Mouse (Mus musculus) midbrain, embryonic 14.5 days (tissue): ENCODE results near the gene Rnf114. TPM values are rescaled to one million over a fixed set of nuclear protein-coding genes. Genes with fewer than 3 reads are reported as not detected.

Experiments used
- ATAC-seq: fragments of 200-750 bp; cut with Nextera tagmentation; 2 replicates; pipeline ENCODE4 v1.8.0; 2017; ENCODE audit warnings: moderate number of reproducible peaks, moderate library complexity; ENCODE audit not compliant: low FRiP score, low TSS enrichment
- DNase-seq: peaks from one replicate; pipeline ENCODE4 v3.0.0-alpha.2; 2015
- H3K27ac ChIP-seq: fragments of 300-500 bp; sonication (generic); replicated peaks from 2 replicates; pipeline ENCODE4 v1.5.1; 2014; ENCODE audit warnings: mild to moderate bottlenecking, low read depth, low read length, moderate library complexity
- H3K27me3 ChIP-seq: fragments of 300-500 bp; sonication (generic); 2 replicates; pipeline ENCODE4 v1.6.1; 2014; ENCODE audit warnings: low read length, control low read depth, mixed read lengths; ENCODE audit not compliant: control insufficient read depth, insufficient read depth
- H3K36me3 ChIP-seq: fragments of 300-500 bp; sonication (generic); 2 replicates; pipeline ENCODE4 v1.6.1; 2014; ENCODE audit warnings: low read length, control low read depth; ENCODE audit not compliant: control insufficient read depth, insufficient read depth
- H3K4me1 ChIP-seq: fragments of 300-500 bp; sonication (generic); 2 replicates; pipeline ENCODE4 v1.6.1; 2014; ENCODE audit warnings: mild to moderate bottlenecking, antibody characterized with exemption, low read length, control low read depth; ENCODE audit not compliant: control insufficient read depth, insufficient read depth
- H3K4me2 ChIP-seq: fragments of 300-500 bp; sonication (generic); 2 replicates; pipeline ENCODE4 v1.6.1; 2014; ENCODE audit warnings: mild to moderate bottlenecking, low read length, moderate library complexity
- H3K4me3 ChIP-seq: fragments of 300-500 bp; sonication (generic); replicated peaks from 2 replicates; pipeline ENCODE4 v1.5.1; 2014; ENCODE audit warnings: low read depth, low read length
- H3K9ac ChIP-seq: fragments of 300-500 bp; sonication (generic); replicated peaks from 2 replicates; pipeline ENCODE4 v1.6.1; 2014; ENCODE audit warnings: mild to moderate bottlenecking, low read length, moderate library complexity
- H3K9me3 ChIP-seq: fragments of 300-500 bp; sonication (generic); 2 replicates; pipeline ENCODE4 v1.6.1; 2016; ENCODE audit warnings: low read length, control low read depth, mixed read lengths; ENCODE audit not compliant: control insufficient read depth
- WGBS: fragments of 180-500 bp; shearing (Covaris S2); extraction: QIAGEN DNeasy Blood & Tissue Kit; methylation state at CpG from one replicate; pipeline ENCODE4 v1.1.7; 2014; 5-methylcytosine and 5-hydroxymethylcytosine counted together
- polyA plus RNA-seq: library from polyadenylated mRNA; unstranded; fragments of >200 nt; fragmentation: Nextera tagmentation; extraction: Ambion mirVana; gene quantifications from 2 replicates; pipeline ENCODE4 v1.2.1, GENCODE M21; 2014

Gene Rnf114
- polyA plus RNA-seq, 1 experiment from 2014 or later: 146 TPM

DNA sequence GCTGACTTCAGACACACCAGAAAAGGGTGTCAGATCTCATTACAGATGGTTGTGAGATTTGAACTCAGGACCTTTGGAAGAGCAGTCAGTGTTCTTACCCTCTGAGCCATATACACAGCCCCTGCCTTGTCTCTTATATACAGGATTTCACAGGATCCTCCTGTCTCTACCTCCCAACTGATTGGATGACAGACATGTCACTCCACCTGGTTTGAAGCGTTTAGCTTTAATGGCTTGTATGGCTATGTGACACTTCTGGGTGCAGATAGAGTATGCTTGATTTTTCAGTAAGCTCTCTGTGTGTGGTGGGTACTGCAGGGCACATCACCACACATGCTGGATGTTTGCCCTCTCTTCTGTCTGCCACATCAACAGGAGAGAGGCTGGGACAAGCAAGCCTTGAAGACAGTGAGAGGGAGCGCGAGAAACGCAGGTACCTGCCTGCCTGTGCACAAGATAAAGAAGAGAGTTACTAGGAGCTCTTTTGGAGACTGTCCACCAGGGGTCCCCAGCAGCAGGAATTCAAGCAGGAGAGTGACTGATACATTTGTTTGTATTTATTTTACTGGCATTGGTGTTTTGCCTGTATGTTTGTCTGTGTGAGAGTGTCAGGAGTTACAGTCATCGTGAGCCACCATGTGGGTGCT lies 27.3 kb downstream of the Rnf114 start:
- 83% methylated on average over 5 of the region's 5 CpGs for WGBS
- Histone ChIP-seq H3K27me3 (no peaks in the 10 kb centered on the region), H3K9ac (no peak overlapping the region), H3K9me3 (no peaks in the 10 kb centered on the region), H3K4me3 (no peak overlapping the region), H3K4me1 (no peaks in the 10 kb centered on the region), H3K36me3 (peaks cover 41% of the 10 kb centered on the region), H3K27ac (no peak overlapping the region), H3K4me2 (no peak overlapping the region)
- DNase-seq: peak; percentile 30
- ATAC-seq: no peak

DNA sequence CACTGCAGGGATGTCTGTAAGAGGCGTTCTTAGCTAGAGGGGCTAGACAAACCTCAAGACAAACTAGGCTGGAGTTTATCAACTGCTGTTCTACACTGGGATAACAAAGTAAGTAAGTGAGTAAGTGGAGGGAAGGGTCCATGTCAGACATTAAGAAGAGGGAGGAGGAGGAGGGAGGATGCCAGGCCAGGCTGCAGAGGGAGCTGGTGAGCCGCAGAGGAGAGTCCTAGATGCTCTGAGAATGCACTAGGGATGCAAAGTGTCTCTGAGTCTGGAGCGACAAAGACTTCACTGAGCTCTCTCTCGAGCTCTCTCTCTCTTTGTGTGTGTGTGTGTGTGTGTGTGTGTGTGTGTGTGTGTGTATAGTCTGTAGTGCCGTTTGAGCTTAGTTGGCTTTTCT lies 35.8 kb downstream of the Rnf114 start:
- DNase-seq (peak; percentile 61), ATAC-seq (no peak)
- Histone ChIP-seq H3K9ac (no peak overlapping the region), H3K27ac (no peak overlapping the region), H3K4me1 (no peaks in the 10 kb centered on the region), H3K27me3 (no peaks in the 10 kb centered on the region), H3K4me3 (no peak overlapping the region), H3K9me3 (no peaks in the 10 kb centered on the region), H3K4me2 (no peak overlapping the region), H3K36me3 (no peaks in the 10 kb centered on the region)
- WGBS: 10% methylated on average over 5 of the region's 5 CpGs

DNA sequence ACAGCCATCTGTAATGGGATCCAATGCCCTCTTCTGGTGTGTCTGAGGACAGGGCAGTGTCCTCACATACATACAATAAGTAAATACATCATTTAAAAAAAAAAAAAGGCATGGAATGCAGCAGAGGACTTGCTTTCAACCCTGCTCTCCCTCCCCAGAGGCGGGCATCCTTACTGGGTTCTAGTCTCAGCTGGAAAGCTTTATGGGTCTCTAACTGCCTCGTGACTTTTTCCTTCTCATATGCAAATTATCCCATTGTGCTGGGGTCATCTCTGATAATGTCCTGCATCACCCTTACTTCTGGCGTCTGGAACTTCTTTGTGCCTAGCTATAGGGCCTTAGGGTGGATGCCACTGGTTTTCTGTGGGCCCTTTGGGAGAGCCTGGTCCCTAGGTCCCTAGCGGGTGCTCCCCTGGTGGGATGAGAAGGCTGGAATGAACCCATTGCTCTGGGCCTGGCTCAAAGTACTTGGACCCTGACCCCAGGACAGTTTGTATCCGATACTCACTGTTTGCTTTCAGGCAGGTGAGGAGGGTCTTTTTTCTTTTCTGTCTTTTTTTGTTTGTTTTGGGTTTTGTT lies 37.6 kb downstream of the Rnf114 start:
- no peaks in the 10 kb centered on the region for H3K9me3 ChIP-seq
- H3K9ac ChIP-seq: no peak overlapping the region
- 24% methylated on average over 5 of the region's 5 CpGs for WGBS
- H3K27me3 ChIP-seq: no peaks in the 10 kb centered on the region
- H3K4me1 ChIP-seq: no peaks in the 10 kb centered on the region
- no peak overlapping the region for H3K27ac ChIP-seq
- no peaks in the 10 kb centered on the region for H3K36me3 ChIP-seq
- no peak overlapping the region for H3K4me3 ChIP-seq
- DNase-seq: no peak
- no peak for ATAC-seq
- no peak overlapping the region for H3K4me2 ChIP-seq

DNA sequence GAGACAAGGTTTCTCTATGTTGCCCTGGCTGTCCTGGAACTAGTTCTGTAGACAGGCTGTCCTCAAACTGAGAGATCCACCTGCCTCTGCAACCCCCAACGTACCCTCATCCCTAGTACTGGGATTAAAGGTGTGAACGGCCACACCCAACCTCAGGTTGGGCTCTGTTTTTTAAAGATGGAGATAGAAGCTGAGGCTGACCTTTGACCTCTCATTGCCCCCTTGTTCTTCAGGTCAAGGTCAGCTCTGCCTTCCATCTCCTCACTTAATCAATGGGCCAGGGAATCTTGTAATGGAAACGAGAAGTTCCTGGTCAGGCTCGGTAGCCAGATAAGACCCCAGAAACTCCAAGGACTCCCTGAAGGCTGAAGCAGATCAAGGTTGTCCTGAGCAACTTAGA lies 38.1 kb downstream of the Rnf114 start:
- DNase-seq (no peak), ATAC-seq (no peak)
- Histone ChIP-seq H3K9me3 (no peaks in the 10 kb centered on the region), H3K4me1 (no peaks in the 10 kb centered on the region), H3K4me3 (no peak overlapping the region), H3K27ac (no peak overlapping the region), H3K27me3 (no peaks in the 10 kb centered on the region), H3K36me3 (no peaks in the 10 kb centered on the region), H3K9ac (no peak overlapping the region), H3K4me2 (no peak overlapping the region)
- WGBS: 80% methylated on average over 4 of the region's 4 CpGs

DNA sequence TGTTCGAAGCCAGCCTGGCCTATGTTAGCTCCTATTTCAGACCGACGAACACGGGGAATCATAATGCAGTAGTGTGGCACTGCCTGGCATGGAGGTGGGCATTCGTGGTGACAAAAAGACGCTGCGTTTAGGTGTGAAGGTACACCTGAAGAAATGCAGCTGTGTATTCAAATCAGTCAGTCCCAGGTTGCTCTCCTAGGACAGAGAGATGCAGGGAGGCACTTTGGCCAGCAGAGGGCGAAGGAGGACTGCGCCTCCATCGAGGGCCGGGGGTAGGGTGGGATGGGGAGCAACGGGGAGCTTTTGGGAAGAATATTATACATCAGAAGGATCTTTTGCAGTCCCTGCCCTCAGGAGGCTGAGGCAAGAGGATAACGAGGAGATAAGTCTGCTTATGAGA lies 39.7 kb downstream of the Rnf114 start:
- Histone ChIP-seq H3K36me3 (no peaks in the 10 kb centered on the region), H3K4me3 (no peak overlapping the region), H3K27me3 (peaks cover 10% of the 10 kb centered on the region), H3K9ac (no peak overlapping the region), H3K4me1 (0 out of 2 replicates have a peak, but pooled peaks cover 1% of the 10 kb centered on the region), H3K9me3 (no peaks in the 10 kb centered on the region), H3K27ac (no peak overlapping the region), H3K4me2 (no peak overlapping the region)
- no peak for ATAC-seq
- DNase-seq: peak; percentile 77
- 19% methylated on average over 13 of the region's 13 CpGs for WGBS

DNA sequence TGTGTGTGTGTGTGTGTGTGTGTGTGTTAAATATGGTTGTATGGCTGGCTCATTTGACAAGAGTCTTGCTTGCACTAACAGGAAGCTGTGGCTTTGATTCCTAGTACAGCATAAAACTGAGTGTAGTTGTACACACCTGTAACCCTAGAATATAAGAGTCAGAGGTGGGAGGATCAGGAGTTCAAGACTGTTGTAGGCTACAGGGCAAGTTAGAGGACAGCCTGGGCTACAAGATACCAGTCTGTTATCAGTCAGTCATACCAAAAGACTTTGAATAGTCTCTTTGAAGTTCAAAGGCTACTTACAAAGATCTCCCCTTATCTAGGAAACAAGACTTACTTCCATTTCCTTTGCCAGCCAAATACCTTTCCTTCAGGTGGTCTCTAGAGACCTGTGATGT lies 41.4 kb downstream of the Rnf114 start:
- Histone ChIP-seq H3K36me3 (no peaks in the 10 kb centered on the region), H3K9ac (no peak overlapping the region), H3K4me1 (peaks cover 13% of the 10 kb centered on the region; the same call in 1 of the 2 replicates), H3K4me2 (no peak overlapping the region), H3K4me3 (no peak overlapping the region), H3K27me3 (peaks cover 22% of the 10 kb centered on the region), H3K9me3 (no peaks in the 10 kb centered on the region), H3K27ac (no peak overlapping the region)
- DNase-seq: no peak
- no peak for ATAC-seq

DNA sequence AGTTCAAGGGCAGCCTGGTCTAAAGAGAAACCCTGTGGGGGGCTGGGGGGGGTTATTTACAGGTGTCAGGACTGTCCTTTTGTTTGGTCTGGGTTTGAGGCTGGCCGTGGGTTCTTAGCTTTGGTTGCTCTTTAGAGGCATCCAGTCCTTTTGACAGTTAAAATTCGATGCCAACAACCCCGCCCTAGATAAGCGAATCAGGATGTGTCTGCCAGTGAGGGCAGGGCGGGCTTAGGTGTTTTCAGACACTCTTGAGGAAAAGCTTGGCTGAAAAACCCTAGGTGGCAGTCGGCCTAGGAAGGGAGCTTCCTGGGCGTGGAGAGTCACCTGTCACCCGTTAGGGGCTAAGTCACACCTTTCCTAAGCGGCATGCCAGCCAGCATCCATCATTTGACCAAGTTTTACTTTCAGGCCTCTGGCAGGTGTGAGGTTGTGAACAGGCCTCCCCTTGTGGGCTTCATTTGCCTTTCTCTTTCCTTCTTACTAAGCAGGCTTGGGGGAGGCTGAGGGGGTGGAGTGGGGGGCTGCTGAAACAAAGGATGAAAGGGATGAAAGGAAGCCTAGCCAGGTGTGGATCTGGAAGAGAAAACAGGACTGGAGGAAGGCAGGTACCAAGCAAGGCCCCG lies 44.0 kb downstream of the Rnf114 start:
- peaks cover 19% of the 10 kb centered on the region for H3K4me1 ChIP-seq
- no peak overlapping the region for H3K27ac ChIP-seq
- ATAC-seq (no peak), DNase-seq (no peak)
- no peak overlapping the region for H3K4me3 ChIP-seq
- H3K9ac ChIP-seq: no peak overlapping the region
- H3K9me3 ChIP-seq: no peaks in the 10 kb centered on the region
- peaks cover 34% of the 10 kb centered on the region for H3K27me3 ChIP-seq
- no peaks in the 10 kb centered on the region for H3K36me3 ChIP-seq
- WGBS: 48% methylated on average over 10 of the region's 10 CpGs
- H3K4me2 ChIP-seq: no peak overlapping the region

DNA sequence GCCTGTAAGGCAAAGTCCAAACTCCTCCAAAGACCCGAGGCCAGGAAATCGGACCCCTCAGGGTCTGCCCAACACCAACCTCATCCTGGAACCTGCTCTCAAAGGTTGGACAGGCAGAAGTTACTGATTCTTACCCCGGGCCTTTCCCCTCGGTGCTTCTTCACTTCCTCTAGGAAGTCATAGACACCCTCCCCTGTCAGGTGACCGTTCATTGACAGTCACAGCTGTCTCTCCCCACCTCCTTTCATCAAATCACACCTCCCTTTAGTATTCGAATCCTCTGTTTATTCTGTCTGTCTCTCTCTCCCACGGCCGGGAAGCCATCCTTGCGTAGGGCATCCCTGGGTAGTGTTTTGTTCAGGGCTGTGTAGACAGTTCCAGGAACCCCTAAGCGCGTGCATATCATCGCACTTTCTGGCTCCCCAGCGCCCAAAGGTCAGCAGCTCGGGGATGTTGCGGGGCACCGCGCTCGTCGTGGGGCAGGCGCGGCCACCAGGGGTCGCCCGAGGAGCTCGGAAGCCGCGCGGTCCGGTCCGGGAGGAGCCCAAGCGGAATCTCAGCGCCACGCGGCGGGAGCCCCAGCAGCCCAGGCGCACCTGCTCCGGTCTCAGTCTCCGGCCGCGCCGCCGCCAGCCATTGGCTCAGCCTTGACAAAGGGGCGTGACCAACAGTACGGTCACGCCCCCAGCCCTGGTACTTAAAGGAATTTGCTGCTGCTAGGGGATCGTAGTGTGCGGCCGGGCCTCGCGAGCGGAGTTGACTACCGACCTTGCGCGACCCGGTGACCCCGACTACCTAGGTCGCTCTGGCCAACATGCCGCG lies 45.2 kb downstream of the Rnf114 start, which contains the start of gene Snai1:
Gene Snai1, plus strand, starts transcription at position 720 of the 822 bp plus-strand sequence.
- peak within 1 kb of the TSS; percentile 89 for H3K4me2 ChIP-seq
- H3K9me3 ChIP-seq: no peaks in the 10 kb centered on the region
- peak within 1 kb of the TSS; percentile 20; the same call in 1 of the 2 replicates for H3K9ac ChIP-seq
- ATAC-seq (peak; percentile 93), DNase-seq (peak; percentile 95)
- H3K36me3 ChIP-seq: no peaks in the 10 kb centered on the region
- peaks cover 19% of the 10 kb centered on the region for H3K4me1 ChIP-seq
- peak within 1 kb of the TSS; percentile 44 for H3K4me3 ChIP-seq
- H3K27ac ChIP-seq: no peak within 1 kb of the TSS
- WGBS: 2% methylated on average over 58 of the region's 58 CpGs
- H3K27me3 ChIP-seq: peaks cover 34% of the 10 kb centered on the region
